In the genomic region with DNA sequence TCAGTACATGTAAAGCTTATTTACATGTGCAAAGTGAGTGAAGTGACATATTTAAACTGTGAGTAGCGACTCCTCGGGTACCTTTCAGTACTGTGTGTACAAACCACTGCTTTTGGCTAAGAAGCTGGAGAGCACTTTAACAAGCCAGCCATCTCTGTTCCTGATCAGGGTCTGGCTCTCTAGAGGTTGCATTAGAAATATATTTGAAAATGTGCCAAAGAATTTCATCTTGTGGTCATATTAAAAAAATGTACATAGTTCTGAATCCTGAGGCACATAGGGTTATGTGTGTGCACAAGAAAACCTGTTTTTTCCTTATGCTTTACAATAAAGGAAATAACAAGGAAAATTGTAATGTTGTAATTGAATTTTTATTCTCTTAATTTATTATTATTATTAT, we compare ENCODE assay signal across 25 mouse cellular contexts.
"Had no signal": no experiment of that assay in that cellular context is flagged by ENCODE, and none has a peak within 500 bp of the region (broad histone marks: within the 10 kb centered on the region; RNA-seq: fewer than 3 reads in every experiment).

No protein-coding gene starts in this region.

- H3K27ac ChIP-seq: heart, adult 2 months; heart, embryonic 13.5 days; heart, embryonic 15.5 days; hindbrain, embryonic 13.5 days; hindbrain, embryonic 15.5 days; hindbrain, postnatal 0 days; kidney, embryonic 15.5 days; kidney, postnatal 0 days; limb, embryonic 13.5 days; limb, embryonic 15.5 days had no signal

- H3K36me3 ChIP-seq: limb, embryonic 15.5 days had no signal

- H3K4me1 ChIP-seq: heart, embryonic 13.5 days; heart, embryonic 15.5 days; hindbrain, embryonic 13.5 days; hindbrain, embryonic 15.5 days; kidney, embryonic 15.5 days had no signal

- H3K27me3 ChIP-seq: heart, embryonic 13.5 days; heart, embryonic 15.5 days; hindbrain, embryonic 13.5 days; hindbrain, embryonic 15.5 days; kidney, embryonic 15.5 days; limb, embryonic 13.5 days; limb, embryonic 15.5 days had no signal

- ATAC-seq: hindbrain, postnatal 0 days; intestine, embryonic 16.5 days had no signal

- H3K9me3 ChIP-seq: heart, embryonic 13.5 days; heart, embryonic 15.5 days; hindbrain, embryonic 13.5 days; hindbrain, embryonic 15.5 days; kidney, embryonic 15.5 days; limb, embryonic 13.5 days; limb, embryonic 15.5 days had no signal

- H3K4me3 ChIP-seq: heart, adult 2 months; heart, embryonic 13.5 days; heart, embryonic 15.5 days; hindbrain, embryonic 13.5 days; hindbrain, embryonic 15.5 days; kidney, embryonic 15.5 days; limb, embryonic 13.5 days; limb, embryonic 15.5 days had no signal

- H3K4me2 ChIP-seq: heart, embryonic 11.5 days; heart, embryonic 13.5 days; heart, embryonic 15.5 days; hindbrain, embryonic 13.5 days; hindbrain, embryonic 15.5 days; kidney, embryonic 15.5 days; limb, embryonic 13.5 days; limb, embryonic 15.5 days had no signal

- DNase-seq: gastrocnemius, postnatal 14 days; gastrocnemius, postnatal 36 days; heart, adult 11 months; heart, adult 2 months; heart, postnatal 14 days; heart, postnatal 36 days; kidney, adult 11 months; kidney, adult 2 months; kidney, adult 9 months; kidney, postnatal 14 days; kidney, postnatal 36 days; layer of hippocampus, adult 9-11 months; layer of hippocampus, postnatal 36 days; left cerebral cortex, postnatal 4 days had no signal

- H3K9ac ChIP-seq: heart, embryonic 13.5 days; heart, embryonic 15.5 days; hindbrain, embryonic 13.5 days; hindbrain, embryonic 15.5 days; kidney, embryonic 15.5 days; limb, embryonic 13.5 days; limb, embryonic 15.5 days had no signal
